Mouse (Mus musculus) urinary bladder, postnatal 25 days (tissue): ENCODE measurements at regions not wholly inside any gene's neighbourhood (a gene's known extent, or its start where the extent isn't known, plus 50 kb on each side); places are given as distances from the start of the nearest gene placed in this dataset.

Source experiments
- DNase-seq: peaks from one replicate; pipeline ENCODE4 v3.0.0; 2022; ENCODE audit warnings: low spot score

GRCm38 (mm10) chr8:79587258-79587657 lies 52.2 kb upstream of the Otud4 start:
- DNase-seq, result peak; percentile 44

- DNase-seq, result peak; percentile 36
These were observed 54.5 kb upstream of the Otud4 start for GRCm38 (mm10) chr8:79584966-79585365.

- no peak for DNase-seq
These were observed 56.1 kb upstream of the Otud4 start for GRCm38 (mm10) chr8:79583326-79583725.

- DNase-seq, result no peak
These were observed 57.2 kb upstream of the Otud4 start for GRCm38 (mm10) chr8:79582195-79582594.

GRCm38 (mm10) chr8:79576086-79576485 lies 63.3 kb upstream of the Otud4 start:
- DNase-seq, result no peak

- DNase-seq, result no peak
These were observed 64.2 kb upstream of the Otud4 start for GRCm38 (mm10) chr8:79575175-79575734.

- DNase-seq, result no peak
These were observed 65.9 kb upstream of the Otud4 start for GRCm38 (mm10) chr8:79573491-79573890.

GRCm38 (mm10) chr8:79572526-79572925 lies 66.9 kb upstream of the Otud4 start:
- DNase-seq, result no peak

- DNase-seq, result no peak
These were observed 76.3 kb upstream of the Otud4 start for GRCm38 (mm10) chr8:79563101-79563500.

GRCm38 (mm10) chr8:79562669-79563068 lies 76.7 kb upstream of the Otud4 start:
- no peak for DNase-seq

GRCm38 (mm10) chr8:79562071-79562581 lies 77.3 kb upstream of the Otud4 start:
- DNase-seq, result no peak

GRCm38 (mm10) chr8:79561269-79562063 lies 78.0 kb upstream of the Otud4 start:
- DNase-seq, result no peak

GRCm38 (mm10) chr8:79559516-79559915 lies 79.9 kb upstream of the Otud4 start:
- DNase-seq, result no peak

GRCm38 (mm10) chr8:79554311-79554710 lies 85.1 kb upstream of the Otud4 start:
- no peak for DNase-seq

- DNase-seq, result no peak
These were observed 89.3 kb upstream of the Otud4 start for GRCm38 (mm10) chr8:79550151-79550550.

- DNase-seq, result no peak
These were observed 91.3 kb upstream of the Otud4 start for GRCm38 (mm10) chr8:79548156-79548555.

GRCm38 (mm10) chr8:79545866-79546373 lies 93.5 kb upstream of the Otud4 start:
- no peak for DNase-seq

- no peak for DNase-seq
These were observed 97.0 kb upstream of the Otud4 start for GRCm38 (mm10) chr8:79542461-79542860.

GRCm38 (mm10) chr8:79540053-79540452 lies 99.4 kb upstream of the Otud4 start:
- DNase-seq, result no peak

- DNase-seq, result no peak
These were observed 105.0 kb upstream of the Otud4 start for GRCm38 (mm10) chr8:79534271-79534889.

GRCm38 (mm10) chr8:79529556-79529955 lies 109.9 kb upstream of the Otud4 start:
- no peak for DNase-seq

- DNase-seq, result no peak
These were observed 117.4 kb upstream of the Otud4 start for GRCm38 (mm10) chr8:79522040-79522439.

GRCm38 (mm10) chr8:79518966-79519365 lies 119.6 kb upstream of the Smad1 start:
- no peak for DNase-seq
